Mouse (Mus musculus) forebrain, embryonic 14.5 days (tissue): Measurements from ENCODE around the gene Glis2. TPM values are rescaled to one million over a fixed set of nuclear protein-coding genes. Genes with fewer than 3 reads are reported as not detected.

Source experiments
- ATAC-seq: fragments of 200-750 bp; cut with Nextera tagmentation; 2 replicates; pipeline ENCODE4 v1.8.0; 2017; ENCODE audit warnings: mild to moderate bottlenecking, moderate library complexity
- DNase-seq: peaks from one replicate; pipeline ENCODE4 v3.0.0-alpha.2; 2015; ENCODE audit warnings: low spot score
- H3K27ac ChIP-seq: fragments of 300-500 bp; sonication (generic); 2 replicates; pipeline ENCODE4 v1.5.1; 2014; ENCODE audit warnings: low read depth, mild to moderate bottlenecking, control low read depth, low read length, moderate library complexity
- H3K27me3 ChIP-seq: fragments of 300-500 bp; sonication (generic); replicated peaks from 2 replicates; pipeline ENCODE4 v1.6.1; 2014; ENCODE audit warnings: low read length, control low read depth, mixed read lengths; ENCODE audit not compliant: control insufficient read depth, insufficient read depth
- H3K36me3 ChIP-seq: fragments of 300-500 bp; sonication (generic); 2 replicates; pipeline ENCODE4 v1.6.1; 2014; ENCODE audit warnings: low read length, control low read depth; ENCODE audit not compliant: control insufficient read depth, insufficient read depth
- H3K4me1 ChIP-seq: fragments of 300-500 bp; sonication (generic); 2 replicates; pipeline ENCODE4 v1.6.1; 2014; ENCODE audit warnings: antibody characterized with exemption, low read length, control low read depth; ENCODE audit not compliant: control insufficient read depth, insufficient read depth
- H3K4me2 ChIP-seq: fragments of 300-500 bp; sonication (generic); 2 replicates; pipeline ENCODE4 v1.6.1; 2014; ENCODE audit warnings: mild to moderate bottlenecking, control low read depth, low read length
- H3K4me3 ChIP-seq: fragments of 300-500 bp; sonication (generic); 2 replicates; pipeline ENCODE4 v1.5.1; 2014; ENCODE audit warnings: low read depth, low read length, control low read depth
- H3K9ac ChIP-seq: fragments of 300-500 bp; sonication (generic); 2 replicates; pipeline ENCODE4 v1.6.1; 2014; ENCODE audit warnings: mild to moderate bottlenecking, low read length, control low read depth, moderate library complexity
- H3K9me3 ChIP-seq: fragments of 300-500 bp; sonication (generic); replicated peaks from 2 replicates; pipeline ENCODE4 v1.6.1; 2016; ENCODE audit warnings: low read length, control low read depth, mixed read lengths; ENCODE audit not compliant: control insufficient read depth
- WGBS: fragments of 180-500 bp; shearing (Covaris S2); extraction: QIAGEN DNeasy Blood & Tissue Kit; methylation state at CpG from one replicate; pipeline ENCODE4 v1.1.7; 2014; 5-methylcytosine and 5-hydroxymethylcytosine counted together
- polyA plus RNA-seq: library from polyadenylated mRNA; unstranded; fragments of >200 nt; fragmentation: Nextera tagmentation; extraction: Ambion mirVana; gene quantifications from 2 replicates; pipeline ENCODE4 v1.2.1, GENCODE M21; 2014

Glis2 gene
- polyA plus RNA-seq, 1 experiment from 2014 or later: 9.0 TPM

DNA sequence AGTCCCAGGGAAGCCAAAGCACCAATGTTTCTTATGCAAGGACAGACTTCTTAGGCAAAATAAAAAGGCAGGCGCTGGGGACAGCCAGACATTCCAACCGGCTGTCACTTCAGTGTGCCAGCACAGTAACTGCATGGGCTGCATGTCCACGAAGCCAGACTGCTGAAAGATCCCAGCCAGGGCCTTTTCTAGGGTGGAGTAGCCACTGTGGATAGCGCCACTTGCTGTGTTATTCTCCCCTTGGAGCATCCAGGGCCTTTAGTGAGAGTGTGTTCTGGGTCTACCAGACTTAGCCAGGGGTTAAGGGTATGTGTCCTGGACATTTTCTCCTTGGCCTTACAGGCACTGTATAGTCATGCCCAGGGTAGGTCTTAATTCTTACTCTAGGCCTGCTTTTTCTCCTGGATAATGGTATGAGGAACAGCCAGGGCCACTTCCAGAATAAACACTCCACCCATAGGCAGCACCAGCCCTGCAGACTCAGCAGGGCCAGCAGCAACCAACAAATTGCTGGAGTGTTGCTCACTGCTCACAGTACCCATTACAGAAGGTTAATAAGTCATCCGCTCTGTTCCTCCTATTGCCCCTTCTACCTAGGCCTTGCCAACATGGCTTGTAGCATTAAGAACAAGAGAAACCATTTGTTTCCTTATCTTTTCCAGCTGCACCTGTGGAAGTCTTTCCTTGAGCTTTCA lies 6.8 kb upstream of the Glis2 start:
- 49% methylated on average over 5 of the region's 5 CpGs for WGBS
- DNase-seq: no peak
- H3K4me3 ChIP-seq: no peak overlapping the region
- H3K27me3 ChIP-seq: no peaks in the 10 kb centered on the region
- H3K36me3 ChIP-seq: 0 out of 2 replicates have a peak, but pooled peaks cover 3% of the 10 kb centered on the region
- 0 out of 2 replicates have a peak, but pooled peaks cover under 1% of the 10 kb centered on the region for H3K4me1 ChIP-seq
- no peak overlapping the region for H3K9ac ChIP-seq
- peak overlapping the region; percentile 66 for H3K27ac ChIP-seq
- no peak for ATAC-seq
- no peaks in the 10 kb centered on the region for H3K9me3 ChIP-seq
- H3K4me2 ChIP-seq: no peak overlapping the region

- H3K36me3 ChIP-seq: 0 out of 2 replicates have a peak, but pooled peaks cover 3% of the 10 kb centered on the region
- no peak overlapping the region for H3K9ac ChIP-seq
- no peak overlapping the region for H3K4me3 ChIP-seq
- peak; percentile 34 for DNase-seq
- 97% methylated on average over 9 of the region's 9 CpGs for WGBS
- H3K4me2 ChIP-seq: no peak overlapping the region
- no peak overlapping the region for H3K27ac ChIP-seq
- no peak for ATAC-seq
- H3K4me1 ChIP-seq: peaks cover 6% of the 10 kb centered on the region; the same call in 1 of the 2 replicates
- no peaks in the 10 kb centered on the region for H3K9me3 ChIP-seq
- H3K27me3 ChIP-seq: no peaks in the 10 kb centered on the region
These were observed 4.3 kb upstream of the Glis2 start for GRCm38 (mm10) chr16:4590236-4590635.

- H3K9ac ChIP-seq: peak overlapping the region; percentile 90
- 14% methylated on average over 32 of the region's 32 CpGs for WGBS
- no peaks in the 10 kb centered on the region for H3K9me3 ChIP-seq
- peak; percentile 76 for DNase-seq
- H3K27ac ChIP-seq: peak overlapping the region; percentile 93
- H3K36me3 ChIP-seq: 0 out of 2 replicates have a peak, but pooled peaks cover 3% of the 10 kb centered on the region
- H3K4me3 ChIP-seq: peak overlapping the region; percentile 73
- H3K4me2 ChIP-seq: peak overlapping the region; percentile 93
- no peak for ATAC-seq
- peaks cover 32% of the 10 kb centered on the region for H3K4me1 ChIP-seq
- no peaks in the 10 kb centered on the region for H3K27me3 ChIP-seq
These were observed 1.3 kb upstream of the Glis2 start for GRCm38 (mm10) chr16:4592909-4593875.

GRCm38 (mm10) chr16:4594814-4595526 lies 457 bp downstream of the Glis2 start:
- H3K4me3 ChIP-seq: peak overlapping the region; percentile 73
- peak; percentile 61 for DNase-seq
- H3K27ac ChIP-seq: peak overlapping the region; percentile 93
- peak overlapping the region; percentile 90 for H3K9ac ChIP-seq
- no peaks in the 10 kb centered on the region for H3K9me3 ChIP-seq
- under 1% methylated on average over 34 of the region's 52 CpGs for WGBS
- peak overlapping the region; percentile 93 for H3K4me2 ChIP-seq
- H3K4me1 ChIP-seq: peaks cover 42% of the 10 kb centered on the region
- H3K27me3 ChIP-seq: no peaks in the 10 kb centered on the region
- ATAC-seq: peak; percentile 66
- 0 out of 2 replicates have a peak, but pooled peaks cover 3% of the 10 kb centered on the region for H3K36me3 ChIP-seq

DNA sequence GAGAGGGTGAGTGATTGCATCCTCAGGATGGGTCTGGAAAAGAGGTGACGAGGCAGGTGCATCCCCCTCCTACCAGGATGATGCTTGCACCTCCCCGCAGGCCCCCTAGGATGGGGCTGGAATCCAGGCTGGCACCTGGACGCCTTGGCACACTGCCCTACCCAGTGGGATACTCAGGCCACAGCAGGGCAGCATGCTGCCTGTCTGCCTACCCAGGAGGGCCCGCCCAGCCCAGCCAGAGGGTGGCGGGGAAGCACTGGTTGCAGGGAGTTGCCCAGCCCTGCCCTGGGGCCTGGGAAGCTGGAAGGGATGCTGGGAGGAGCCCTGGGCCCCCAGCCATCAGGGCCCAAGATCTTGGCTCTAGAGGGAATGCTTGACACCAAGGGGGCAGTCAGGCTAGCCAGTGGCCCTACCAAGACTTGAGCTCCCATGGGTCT lies 1.0 kb downstream of the Glis2 start:
- WGBS: 0% methylated on average over 5 of the region's 5 CpGs
- H3K4me1 ChIP-seq: peaks cover 42% of the 10 kb centered on the region
- no peaks in the 10 kb centered on the region for H3K9me3 ChIP-seq
- ATAC-seq (peak; percentile 4; the same call in 1 of the 2 replicates), DNase-seq (peak; percentile 41)
- H3K4me3 ChIP-seq: peak overlapping the region; percentile 73
- H3K27me3 ChIP-seq: no peaks in the 10 kb centered on the region
- peak overlapping the region; percentile 90 for H3K9ac ChIP-seq
- H3K36me3 ChIP-seq: 0 out of 2 replicates have a peak, but pooled peaks cover 2% of the 10 kb centered on the region
- H3K27ac ChIP-seq: peak overlapping the region; percentile 93
- peak overlapping the region; percentile 93 for H3K4me2 ChIP-seq

- Histone ChIP-seq H3K9ac (peak overlapping the region; percentile 90), H3K4me2 (peak overlapping the region; percentile 93), H3K4me3 (peak overlapping the region; percentile 73), H3K9me3 (no peaks in the 10 kb centered on the region), H3K4me1 (peaks cover 42% of the 10 kb centered on the region), H3K36me3 (no peaks in the 10 kb centered on the region), H3K27me3 (no peaks in the 10 kb centered on the region), H3K27ac (peak overlapping the region; percentile 93)
- ATAC-seq (no peak), DNase-seq (peak; percentile 33)
- WGBS: 11% methylated on average over 3 of the region's 3 CpGs
These were observed 1.7 kb downstream of the Glis2 start for GRCm38 (mm10) chr16:4596141-4596728.

DNA sequence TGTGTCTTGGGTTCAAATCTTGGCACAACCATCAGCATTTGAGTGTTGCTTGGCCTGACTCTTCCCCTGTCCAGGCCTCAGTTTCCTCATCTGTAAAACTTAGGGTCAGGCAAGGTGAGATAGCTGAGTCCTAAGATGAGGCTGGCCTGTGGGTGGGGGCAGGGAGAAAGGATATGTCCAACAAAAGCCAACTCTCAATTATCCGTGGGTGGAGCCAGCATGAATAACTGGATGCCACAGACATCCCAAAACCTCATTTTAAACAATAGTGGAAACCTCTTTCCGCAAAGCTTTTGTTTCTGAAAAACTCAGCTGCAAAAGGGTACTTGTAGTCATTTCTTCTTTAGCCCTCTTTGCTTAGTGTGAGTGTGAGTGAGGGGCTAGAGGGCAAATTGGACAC lies 2.3 kb downstream of the Glis2 start:
- H3K4me1 ChIP-seq: peaks cover 42% of the 10 kb centered on the region
- WGBS: 33% methylated on average over 2 of the region's 2 CpGs
- H3K9ac ChIP-seq: peak overlapping the region; percentile 90
- no peak for DNase-seq
- H3K27me3 ChIP-seq: no peaks in the 10 kb centered on the region
- H3K36me3 ChIP-seq: no peaks in the 10 kb centered on the region
- ATAC-seq: no peak
- no peak overlapping the region for H3K27ac ChIP-seq
- H3K9me3 ChIP-seq: no peaks in the 10 kb centered on the region
- peak overlapping the region; percentile 93 for H3K4me2 ChIP-seq
- peak overlapping the region; percentile 73; the same call in 1 of the 2 replicates for H3K4me3 ChIP-seq

GRCm38 (mm10) chr16:4597296-4597695 lies 2.8 kb downstream of the Glis2 start:
- Histone ChIP-seq H3K27me3 (no peaks in the 10 kb centered on the region), H3K9ac (peak overlapping the region; percentile 90), H3K9me3 (no peaks in the 10 kb centered on the region), H3K4me1 (peaks cover 45% of the 10 kb centered on the region), H3K4me2 (peak overlapping the region; percentile 93; the same call in 1 of the 2 replicates), H3K36me3 (no peaks in the 10 kb centered on the region), H3K27ac (no peak overlapping the region), H3K4me3 (0 out of 2 replicates have a peak overlapping the region, but pooled peaks have one; percentile 2)
- ATAC-seq: no peak
- DNase-seq: no peak
- WGBS: 65% methylated on average over 7 of the region's 7 CpGs
